Mouse (Mus musculus): ENCODE measurements at regions not wholly inside any gene's neighbourhood (a gene's known extent, or its start where the extent isn't known, plus 50 kb on each side); places are given as distances from the start of the nearest gene placed in this dataset.

DNA sequence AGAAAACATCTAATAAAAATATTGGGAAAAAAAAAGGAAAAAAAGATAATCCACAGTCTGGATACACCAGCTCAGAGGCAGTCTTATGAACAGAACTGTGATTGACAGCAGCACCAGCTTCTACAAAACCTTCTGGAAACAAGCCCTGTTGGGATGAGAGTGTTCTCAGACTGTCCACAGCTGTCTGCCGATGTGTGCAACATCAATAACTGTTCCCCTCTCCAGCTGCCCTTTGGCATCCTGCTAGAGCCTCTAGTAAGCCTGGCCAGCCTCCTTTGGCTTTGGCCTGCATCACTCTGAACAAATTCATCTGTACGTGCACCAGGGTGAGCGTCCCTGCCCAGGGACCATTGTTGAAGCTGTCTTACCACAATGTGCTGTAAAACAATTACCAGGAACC is 137.0 kb upstream of the Irs2 start:
- TF ChIP-seq POLR2A (IDR thresholded peaks at IDR 0.05; ENCODE audit: borderline replicate concordance, extremely low read depth, insufficient read depth, insufficient read length) = no peak
- Histone ChIP-seq H3K27ac (replicated peaks; ENCODE audit: low read depth, low read length) (no peak overlapping the region), H3K4me1 (ENCODE audit: control insufficient read depth, insufficient read depth, low read length) (no peaks in the 10 kb centered on the region), H3K36me3 (ENCODE audit: control insufficient read depth, insufficient read depth, low read length) (no peaks in the 10 kb centered on the region), H3K27me3 (ENCODE audit: control insufficient read depth, insufficient read depth, low read length) (no peaks in the 10 kb centered on the region), H3K9ac (ENCODE audit: low read depth, low read length, severe bottlenecking) (no peak overlapping the region), H3K4me3 (replicated peaks; ENCODE audit: low read length) (no peak overlapping the region), H3K4me2 (replicated peaks; ENCODE audit: low read depth, low read length, severe bottlenecking) (no peak overlapping the region), H3K9me3 (ENCODE audit: control insufficient read depth, low read length) (no peaks in the 10 kb centered on the region)
- WGBS = 80% methylated on average over 3 of the region's 3 CpGs
- ATAC-seq (ENCODE audit: low FRiP score, low read depth) (no peak), DNase-seq (ENCODE audit: low spot score) (peak; percentile 38)

- DNase-seq (ENCODE audit: low spot score) = no peak
- Histone ChIP-seq H3K27ac (replicated peaks; ENCODE audit: low read depth, low read length) (no peak overlapping the region), H3K4me3 (replicated peaks; ENCODE audit: low read length) (no peak overlapping the region), H3K9me3 (ENCODE audit: control insufficient read depth, low read length) (no peaks in the 10 kb centered on the region), H3K4me1 (ENCODE audit: control insufficient read depth, insufficient read depth, low read length) (no peaks in the 10 kb centered on the region), H3K9ac (ENCODE audit: low read depth, low read length, severe bottlenecking) (no peak overlapping the region), H3K27me3 (ENCODE audit: control insufficient read depth, insufficient read depth, low read length) (no peaks in the 10 kb centered on the region), H3K4me2 (replicated peaks; ENCODE audit: low read depth, low read length, severe bottlenecking) (no peak overlapping the region), H3K36me3 (ENCODE audit: control insufficient read depth, insufficient read depth, low read length) (no peaks in the 10 kb centered on the region)
- no peak for ATAC-seq (ENCODE audit: low FRiP score, low read depth)
- 95% methylated on average over 1 of the region's 1 CpGs for WGBS
- TF ChIP-seq POLR2A (IDR thresholded peaks at IDR 0.05; ENCODE audit: borderline replicate concordance, extremely low read depth, insufficient read depth, insufficient read length) = no peak
These were observed 132.3 kb upstream of the Irs2 start for GRCm38 (mm10) chr8:11140566-11140965.

GRCm38 (mm10) chr8:11139294-11139693 is 131.0 kb upstream of the Irs2 start:
- no peak for TF ChIP-seq POLR2A (IDR thresholded peaks at IDR 0.05; ENCODE audit: borderline replicate concordance, extremely low read depth, insufficient read depth, insufficient read length)
- H3K36me3 ChIP-seq (ENCODE audit: control insufficient read depth, insufficient read depth, low read length) = no peaks in the 10 kb centered on the region
- no peak overlapping the region for H3K27ac ChIP-seq (replicated peaks; ENCODE audit: low read depth, low read length)
- DNase-seq (ENCODE audit: low spot score) (no peak), ATAC-seq (ENCODE audit: low FRiP score, low read depth) (no peak)
- H3K4me3 ChIP-seq (replicated peaks; ENCODE audit: low read length) = no peak overlapping the region
- no peaks in the 10 kb centered on the region for H3K9me3 ChIP-seq (ENCODE audit: control insufficient read depth, low read length)
- 70% methylated on average over 2 of the region's 2 CpGs for WGBS
- no peaks in the 10 kb centered on the region for H3K27me3 ChIP-seq (ENCODE audit: control insufficient read depth, insufficient read depth, low read length)
- no peak overlapping the region for H3K4me2 ChIP-seq (replicated peaks; ENCODE audit: low read depth, low read length, severe bottlenecking)
- no peak overlapping the region for H3K9ac ChIP-seq (ENCODE audit: low read depth, low read length, severe bottlenecking)
- no peaks in the 10 kb centered on the region for H3K4me1 ChIP-seq (ENCODE audit: control insufficient read depth, insufficient read depth, low read length)

DNA sequence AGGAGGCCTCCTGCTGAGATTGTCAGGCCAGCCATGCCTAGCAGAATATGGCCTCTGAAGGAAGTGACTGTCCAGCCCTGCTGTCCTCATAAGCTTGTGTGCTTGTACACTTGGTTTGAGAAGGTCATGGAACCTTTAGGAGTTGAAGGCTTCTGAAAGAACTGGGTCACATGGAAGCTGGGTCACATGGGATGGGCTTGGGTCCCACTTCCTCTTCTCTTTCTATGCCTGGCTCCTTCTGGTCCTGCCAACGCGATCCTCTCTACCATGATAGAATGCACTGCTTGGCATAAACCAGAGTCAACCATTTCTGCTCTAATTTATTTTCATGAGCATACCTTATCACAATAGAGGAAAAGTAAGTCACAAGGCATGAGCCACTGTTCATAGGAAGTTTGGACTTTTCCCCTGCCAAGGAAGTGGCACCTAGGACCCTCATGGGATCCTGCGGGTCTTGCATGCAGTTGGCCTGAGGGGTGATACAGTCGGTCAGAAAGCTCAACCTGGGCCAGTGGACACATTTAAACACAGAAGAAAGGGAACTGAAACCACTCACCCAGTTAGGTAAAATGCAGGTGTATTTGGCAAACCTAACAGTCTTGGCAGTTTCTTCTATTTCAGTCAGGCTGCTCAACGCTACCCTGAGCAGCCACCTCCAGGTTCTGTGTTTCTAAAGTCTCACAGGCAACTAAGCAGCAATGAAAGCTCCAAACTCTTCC is 130.2 kb upstream of the Irs2 start:
- 83% methylated on average over 5 of the region's 5 CpGs for whole genome bisulfite sequencing
- no peaks in the 10 kb centered on the region for H3K9me3 ChIP-seq (ENCODE audit: control insufficient read depth, low read length)
- H3K4me1 ChIP-seq (ENCODE audit: control insufficient read depth, insufficient read depth, low read length) = no peaks in the 10 kb centered on the region
- no peaks in the 10 kb centered on the region for H3K36me3 ChIP-seq (ENCODE audit: control insufficient read depth, insufficient read depth, low read length)
- no peak for TF ChIP-seq POLR2A (IDR thresholded peaks at IDR 0.05; ENCODE audit: borderline replicate concordance, extremely low read depth, insufficient read depth, insufficient read length)
- no peak overlapping the region for H3K4me2 ChIP-seq (replicated peaks; ENCODE audit: low read depth, low read length, severe bottlenecking)
- no peak for DNase-seq (ENCODE audit: low spot score)
- H3K27ac ChIP-seq (replicated peaks; ENCODE audit: low read depth, low read length) = no peak overlapping the region
- no peaks in the 10 kb centered on the region for H3K27me3 ChIP-seq (ENCODE audit: control insufficient read depth, insufficient read depth, low read length)
- ATAC-seq (ENCODE audit: low FRiP score, low read depth) = no peak
- no peak overlapping the region for H3K9ac ChIP-seq (ENCODE audit: low read depth, low read length, severe bottlenecking)
- H3K4me3 ChIP-seq (replicated peaks; ENCODE audit: low read length) = no peak overlapping the region

- Histone ChIP-seq H3K4me2 (replicated peaks; ENCODE audit: low read depth, low read length, severe bottlenecking) (no peak overlapping the region), H3K36me3 (ENCODE audit: control insufficient read depth, insufficient read depth, low read length) (no peaks in the 10 kb centered on the region), H3K9me3 (ENCODE audit: control insufficient read depth, low read length) (no peaks in the 10 kb centered on the region), H3K27ac (replicated peaks; ENCODE audit: low read depth, low read length) (no peak overlapping the region), H3K27me3 (ENCODE audit: control insufficient read depth, insufficient read depth, low read length) (no peaks in the 10 kb centered on the region), H3K9ac (ENCODE audit: low read depth, low read length, severe bottlenecking) (no peak overlapping the region), H3K4me3 (replicated peaks; ENCODE audit: low read length) (no peak overlapping the region), H3K4me1 (ENCODE audit: control insufficient read depth, insufficient read depth, low read length) (no peaks in the 10 kb centered on the region)
- DNase-seq (ENCODE audit: low spot score) = no peak
- no peak for ATAC-seq (ENCODE audit: low FRiP score, low read depth)
- 66% methylated on average over 4 of the region's 4 CpGs for WGBS
- TF ChIP-seq POLR2A (IDR thresholded peaks at IDR 0.05; ENCODE audit: borderline replicate concordance, extremely low read depth, insufficient read depth, insufficient read length) = no peak
These were observed 128.3 kb upstream of the Irs2 start for GRCm38 (mm10) chr8:11136566-11136965.

Data from limb, embryonic 14.5 days (tissue).